Mouse (Mus musculus): ENCODE results near the gene Pacsin1. TPM values are rescaled to one million over a fixed set of nuclear protein-coding genes. Genes with fewer than 3 reads are reported as not detected.
"Not testable (repeated sequence)": the region's sequence is repeated elsewhere in the genome, so short reads cannot be mapped to it uniquely, and the experiment has no call there.

Pacsin1 gene
- polyA plus RNA-seq, 1 experiment from 2014 or later, result 1.4 TPM

GRCm38 (mm10) chr17:27622611-27623359 lies 32.5 kb upstream of the Pacsin1 start:
- H3K9ac ChIP-seq, result peak overlapping the region; percentile 99
- peak; percentile 75 for ATAC-seq (ENCODE audit: insufficient number of reproducible peaks, low FRiP score)

DNA sequence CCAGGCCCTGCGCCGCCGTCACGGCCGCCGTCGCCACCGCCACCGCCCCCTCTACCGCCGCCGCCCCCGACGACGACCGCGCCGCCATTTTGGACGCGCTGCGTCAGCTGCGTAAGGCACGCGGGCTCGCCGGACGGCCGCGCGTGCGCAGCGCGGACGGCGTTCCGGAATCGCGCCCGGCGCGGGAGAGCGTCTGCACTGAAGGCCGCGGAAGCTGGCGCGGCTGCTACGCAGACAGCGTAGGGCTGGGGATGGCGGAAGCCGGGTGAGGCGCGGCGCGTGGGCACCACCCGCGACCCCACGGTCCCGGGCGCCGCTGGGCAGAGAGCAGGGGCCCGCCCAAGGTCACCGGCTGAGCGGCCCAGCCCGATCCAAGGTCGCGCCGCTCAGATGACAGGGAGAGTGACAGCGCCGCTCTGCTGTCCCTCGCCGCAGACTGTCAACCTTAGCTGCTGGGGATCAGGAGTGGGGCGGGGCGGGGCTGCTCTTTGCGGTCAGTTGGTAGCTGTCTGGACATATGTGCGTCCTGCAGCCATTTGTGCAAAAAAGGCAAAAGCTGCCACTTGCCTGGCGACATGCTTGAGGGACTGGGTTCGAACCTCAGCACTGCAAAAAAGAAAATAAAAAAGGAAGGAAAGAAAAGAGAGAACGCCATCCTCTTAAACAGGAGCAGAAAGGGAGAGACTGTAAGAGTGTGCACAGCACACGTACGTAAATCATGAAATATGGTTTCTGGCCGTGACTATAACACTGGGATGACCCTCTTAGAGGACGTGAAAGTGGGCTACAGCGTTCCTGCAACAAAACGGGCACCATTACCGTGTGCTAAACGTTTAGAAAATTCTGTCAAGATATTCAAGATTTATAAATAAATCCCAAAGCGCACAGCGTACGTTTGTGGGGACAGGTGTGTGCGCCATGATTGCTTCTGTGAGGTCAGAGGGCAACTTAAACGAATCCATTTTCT lies 31.7 kb upstream of the Pacsin1 start, which contains the start of gene Nudt3:
TSS of gene Nudt3 (minus strand) at position 136 of the 967 bp plus-strand sequence.
- WGBS, result 7% methylated on average over 89 of the region's 91 CpGs

More at GRCm38 (mm10) chr17:27622611-27623359, 32.5 kb upstream of the Pacsin1 start:
- peak overlapping the region; percentile 98 for H3K4me3 ChIP-seq
- H3K4me2 ChIP-seq, result peak overlapping the region; percentile 83
- H3K36me3 ChIP-seq, result peaks cover 9% of the 10 kb centered on the region
- H3K27me3 ChIP-seq (replicated peaks), result no peaks in the 10 kb centered on the region
- under 1% methylated on average over 71 of the region's 80 CpGs for WGBS
- H3K4me1 ChIP-seq (replicated peaks), result peaks cover 37% of the 10 kb centered on the region
- H3K27ac ChIP-seq (ENCODE audit: poor library complexity, severe bottlenecking), result peak overlapping the region; percentile 96
- H3K9me3 ChIP-seq (replicated peaks), result 0 out of 2 replicates have a peak, but pooled peaks cover under 1% of the 10 kb centered on the region

DNA sequence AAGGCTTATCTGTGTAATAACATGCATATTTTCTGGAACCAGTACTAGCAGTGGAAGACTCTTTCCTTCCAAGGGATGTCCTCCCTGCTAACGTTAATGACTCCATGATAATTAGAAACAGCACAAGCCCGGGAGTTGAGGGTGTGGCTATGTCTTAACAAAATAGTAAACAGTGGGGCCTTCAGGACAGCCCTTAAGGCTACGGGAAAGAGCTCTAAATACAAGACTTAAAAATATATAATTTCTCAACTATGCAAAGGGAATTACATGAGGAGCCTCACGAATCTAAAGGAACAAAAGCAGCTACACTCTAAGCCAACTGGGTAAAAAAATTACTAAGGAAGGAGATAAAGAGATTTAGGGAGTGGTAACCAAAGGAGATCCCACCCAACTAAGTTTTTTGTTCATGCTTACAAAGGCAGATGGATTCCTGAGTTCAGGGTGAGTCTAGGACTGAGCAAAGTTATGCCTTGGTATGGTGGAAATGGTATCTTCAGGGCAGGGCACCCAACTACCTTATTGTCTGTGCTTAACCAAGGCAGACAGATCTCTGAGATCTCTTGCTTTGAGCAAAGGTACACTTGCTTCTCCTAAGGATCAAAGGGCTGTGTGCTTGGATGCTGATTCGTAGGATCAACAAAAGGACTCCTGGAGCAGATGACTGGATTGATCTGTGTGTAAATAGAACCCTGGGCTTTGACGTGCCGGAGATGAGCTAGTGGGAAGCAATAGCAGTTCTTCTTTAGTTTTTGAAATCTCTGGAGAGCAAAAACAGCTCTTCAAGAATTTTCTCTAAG lies 29.7 kb upstream of the Pacsin1 start:
- H3K4me2 ChIP-seq, result no peak overlapping the region
- peaks cover 11% of the 10 kb centered on the region for H3K36me3 ChIP-seq

More for the DNA sequence above, 31.7 kb upstream of the Pacsin1 start, which contains the start of gene Nudt3:
- Histone ChIP-seq H3K9me3 (replicated peaks) (no peaks in the 10 kb centered on the region), H3K9ac (peak within 1 kb of the TSS; percentile 99), H3K4me1 (replicated peaks) (peaks cover 33% of the 10 kb centered on the region), H3K27me3 (replicated peaks) (no peaks in the 10 kb centered on the region), H3K4me3 (peak within 1 kb of the TSS; percentile 98), H3K27ac (ENCODE audit: poor library complexity, severe bottlenecking) (peak within 1 kb of the TSS; percentile 96), H3K36me3 (peaks cover 1% of the 10 kb centered on the region; the same call in 1 of the 2 replicates), H3K4me2 (peak within 1 kb of the TSS; percentile 83)
- peak; percentile 93 for ATAC-seq (ENCODE audit: insufficient number of reproducible peaks, low FRiP score)

GRCm38 (mm10) chr17:27626681-27627080 lies 28.6 kb upstream of the Pacsin1 start:
- no peak overlapping the region for H3K4me3 ChIP-seq
- no peak for ATAC-seq (ENCODE audit: insufficient number of reproducible peaks, low FRiP score)
- peaks cover 21% of the 10 kb centered on the region for H3K36me3 ChIP-seq
- peaks cover 15% of the 10 kb centered on the region for H3K4me1 ChIP-seq (replicated peaks)
- H3K4me2 ChIP-seq, result no peak overlapping the region
- H3K27ac ChIP-seq (ENCODE audit: poor library complexity, severe bottlenecking), result no peak overlapping the region
- no peaks in the 10 kb centered on the region for H3K27me3 ChIP-seq (replicated peaks)
- 38% methylated on average over 5 of the region's 5 CpGs for WGBS
- H3K9ac ChIP-seq, result no peak overlapping the region
- no peaks in the 10 kb centered on the region for H3K9me3 ChIP-seq (replicated peaks)

More for the DNA sequence above, 29.7 kb upstream of the Pacsin1 start:
- Histone ChIP-seq H3K4me3 (no peak overlapping the region), H3K9me3 (replicated peaks) (no peaks in the 10 kb centered on the region), H3K9ac (no peak overlapping the region), H3K27me3 (replicated peaks) (no peaks in the 10 kb centered on the region), H3K27ac (ENCODE audit: poor library complexity, severe bottlenecking) (no peak overlapping the region), H3K4me1 (replicated peaks) (peaks cover 21% of the 10 kb centered on the region)
- WGBS, result 66% methylated on average over 7 of the region's 7 CpGs
- no peak for ATAC-seq (ENCODE audit: insufficient number of reproducible peaks, low FRiP score)

DNA sequence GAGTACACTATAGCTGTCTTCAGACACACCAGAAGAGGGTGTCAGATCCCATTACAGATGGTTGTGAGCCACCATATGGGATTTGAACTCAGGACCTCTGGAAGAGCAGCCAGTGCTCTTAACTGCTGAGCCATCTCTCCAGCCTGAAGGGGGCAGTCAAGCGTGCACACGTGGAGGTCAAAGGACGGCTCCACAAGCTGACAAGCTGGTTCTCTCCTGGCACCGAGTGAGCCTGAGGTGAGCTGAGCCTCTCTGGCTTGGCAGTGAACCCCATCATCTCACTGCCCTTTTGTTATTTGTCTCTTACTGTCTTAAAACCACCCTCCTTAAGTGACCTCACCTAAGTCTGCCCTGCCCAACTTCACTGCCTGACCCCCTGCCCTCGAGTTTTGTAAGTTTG lies 27.9 kb upstream of the Pacsin1 start:
- no peaks in the 10 kb centered on the region for H3K9me3 ChIP-seq (replicated peaks)
- no peaks in the 10 kb centered on the region for H3K27me3 ChIP-seq (replicated peaks)
- H3K4me2 ChIP-seq, result no peak overlapping the region
- peaks cover 29% of the 10 kb centered on the region for H3K36me3 ChIP-seq
- H3K4me3 ChIP-seq, result no peak overlapping the region
- H3K4me1 ChIP-seq (replicated peaks), result peaks cover 19% of the 10 kb centered on the region
- 48% methylated on average over 5 of the region's 5 CpGs for WGBS
- H3K9ac ChIP-seq, result no peak overlapping the region
- no peak for ATAC-seq (ENCODE audit: insufficient number of reproducible peaks, low FRiP score)
- no peak overlapping the region for H3K27ac ChIP-seq (ENCODE audit: poor library complexity, severe bottlenecking)

GRCm38 (mm10) chr17:27628376-27628775 lies 26.9 kb upstream of the Pacsin1 start:
- 91% methylated on average over 8 of the region's 8 CpGs for WGBS
- H3K4me2 ChIP-seq, result no peak overlapping the region
- no peak for ATAC-seq (ENCODE audit: insufficient number of reproducible peaks, low FRiP score)

DNA sequence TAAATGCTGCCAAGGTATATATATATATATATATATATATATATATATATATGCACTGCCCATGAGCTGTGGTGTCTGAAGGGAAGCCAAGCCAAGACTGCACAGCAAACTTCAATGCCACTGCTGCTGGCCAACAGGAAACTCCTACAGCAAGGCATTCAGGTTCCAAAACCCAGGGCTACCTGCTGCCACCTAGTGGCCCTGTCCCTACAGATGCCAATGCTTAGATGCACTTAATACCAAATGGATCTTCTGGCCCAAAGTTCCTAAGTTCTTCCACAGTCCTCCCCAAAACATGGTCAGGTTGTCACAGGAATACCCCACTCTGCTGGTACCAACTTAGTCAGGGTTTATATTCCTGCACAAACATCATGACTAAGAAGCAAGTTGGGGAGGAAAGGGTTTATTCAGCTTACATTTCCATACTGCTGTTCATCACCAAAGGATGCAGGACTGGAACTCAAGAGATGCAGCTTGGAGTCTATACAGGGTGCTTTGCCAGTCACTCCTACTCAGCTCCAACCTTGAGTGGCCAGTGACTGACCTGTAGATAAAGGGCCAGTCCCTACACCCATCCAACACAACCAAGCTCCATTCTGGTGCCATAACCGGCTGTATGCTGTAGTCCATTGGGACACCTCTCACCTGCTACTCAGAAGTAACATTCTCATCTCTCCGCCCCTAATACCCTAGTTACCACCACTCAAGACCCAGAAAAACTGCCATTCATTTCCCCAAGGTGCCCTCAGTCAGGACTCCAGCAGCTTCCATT lies 25.9 kb upstream of the Pacsin1 start:
- no peak overlapping the region for H3K4me2 ChIP-seq
- WGBS, result 68% methylated on average over 2 of the region's 2 CpGs
- ATAC-seq (ENCODE audit: insufficient number of reproducible peaks, low FRiP score), result no peak
- peaks cover 44% of the 10 kb centered on the region for H3K36me3 ChIP-seq
- no peaks in the 10 kb centered on the region for H3K27me3 ChIP-seq (replicated peaks)
- H3K4me1 ChIP-seq (replicated peaks), result peaks cover 30% of the 10 kb centered on the region
- H3K27ac ChIP-seq (ENCODE audit: poor library complexity, severe bottlenecking), result no peak overlapping the region
- no peak overlapping the region for H3K9ac ChIP-seq
- H3K4me3 ChIP-seq, result no peak overlapping the region
- no peaks in the 10 kb centered on the region for H3K9me3 ChIP-seq (replicated peaks)

More at GRCm38 (mm10) chr17:27628376-27628775, 26.9 kb upstream of the Pacsin1 start:
- no peak overlapping the region for H3K4me3 ChIP-seq
- H3K27me3 ChIP-seq (replicated peaks), result no peaks in the 10 kb centered on the region
- peaks cover 28% of the 10 kb centered on the region for H3K4me1 ChIP-seq (replicated peaks)
- no peak overlapping the region for H3K9ac ChIP-seq
- peaks cover 38% of the 10 kb centered on the region for H3K36me3 ChIP-seq
- H3K27ac ChIP-seq (ENCODE audit: poor library complexity, severe bottlenecking), result no peak overlapping the region
- H3K9me3 ChIP-seq (replicated peaks), result no peaks in the 10 kb centered on the region

GRCm38 (mm10) chr17:27634871-27635574 lies 20.3 kb upstream of the Pacsin1 start, which contains the start of gene RPS10-NUDT3:
RPS10-NUDT3 (minus strand) TSS chr17:27635222.
- Histone ChIP-seq H3K9ac (peak within 1 kb of the TSS; percentile 99), H3K4me3 (peak within 1 kb of the TSS; percentile 99), H3K4me1 (replicated peaks) (peaks cover 41% of the 10 kb centered on the region), H3K9me3 (replicated peaks) (no peaks in the 10 kb centered on the region), H3K4me2 (peak within 1 kb of the TSS; percentile 96), H3K36me3 (peaks cover 39% of the 10 kb centered on the region), H3K27ac (ENCODE audit: poor library complexity, severe bottlenecking) (peak within 1 kb of the TSS; percentile 95), H3K27me3 (replicated peaks) (no peaks in the 10 kb centered on the region)
- ATAC-seq (ENCODE audit: insufficient number of reproducible peaks, low FRiP score), result peak; percentile 94
- WGBS, result under 1% methylated on average over 57 of the region's 72 CpGs

- WGBS, result 37% methylated on average over 9 of the region's 9 CpGs
- ATAC-seq (ENCODE audit: insufficient number of reproducible peaks, low FRiP score); H3K27ac ChIP-seq (ENCODE audit: poor library complexity, severe bottlenecking); H3K27me3 ChIP-seq (replicated peaks); H3K9me3 ChIP-seq (replicated peaks): not testable (repeated sequence)
- Histone ChIP-seq H3K4me2 (peak overlapping the region; percentile 96), H3K4me1 (replicated peaks) (peaks cover 41% of the 10 kb centered on the region), H3K36me3 (peaks cover 34% of the 10 kb centered on the region), H3K4me3 (peak overlapping the region; percentile 99), H3K9ac (peak overlapping the region; percentile 99; the same call in 1 of the 2 replicates)
Observed at GRCm38 (mm10) chr17:27635575-27635903, 19.8 kb upstream of the Pacsin1 start.

All from heart, embryonic 12.5 days (tissue).